Mouse (Mus musculus): Measurements from ENCODE around the gene Sin3a. TPM values are rescaled to one million over a fixed set of nuclear protein-coding genes. Genes with fewer than 3 reads are reported as not detected.

Sin3a gene
- polyA plus RNA-seq, 1 experiment: 83.3 TPM

GRCm38 (mm10) chr9:57072526-57072988 lies 717 bp downstream of the Sin3a start:
- H3K27me3 ChIP-seq (ENCODE audit: control insufficient read depth, insufficient read depth, low read length): no peaks in the 10 kb centered on the region
- no peak for TF ChIP-seq POLR2A (IDR thresholded peaks at IDR 0.05; ENCODE audit: low read depth, low read length)
- TF ChIP-seq CTCF (IDR thresholded peaks at IDR 0.05; ENCODE audit: extremely low read depth, insufficient read depth, insufficient read length, insufficient replicate concordance): no peak
- under 1% methylated on average over 39 of the region's 40 CpGs for WGBS
- H3K4me3 ChIP-seq (ENCODE audit: extremely low read depth, insufficient read depth, insufficient read length): peak overlapping the region; percentile 90
- H3K4me1 ChIP-seq (ENCODE audit: control insufficient read depth, insufficient read depth, insufficient read length): peaks cover 5% of the 10 kb centered on the region; the same call in 1 of the 2 replicates
- no peaks in the 10 kb centered on the region for H3K36me3 ChIP-seq (ENCODE audit: control insufficient read depth, insufficient read depth, low read length)
- no peak for DNase-seq (ENCODE audit: low read depth in 1 of 2, low spot score in 2 of 2)
- H3K27ac ChIP-seq (ENCODE audit: insufficient read depth, low read length): peak overlapping the region; percentile 97

- Histone ChIP-seq H3K27ac (ENCODE audit: insufficient read depth, low read length) (peak overlapping the region; percentile 97), H3K4me1 (ENCODE audit: control insufficient read depth, insufficient read depth, insufficient read length) (peaks cover 5% of the 10 kb centered on the region; the same call in 1 of the 2 replicates)
Measured at GRCm38 (mm10) chr9:57072989-57073789, 1.3 kb downstream of the Sin3a start.

GRCm38 (mm10) chr9:57073790-57074094 lies 1.9 kb downstream of the Sin3a start:
- Histone ChIP-seq H3K4me1 (ENCODE audit: control insufficient read depth, insufficient read depth, insufficient read length) (peaks cover 5% of the 10 kb centered on the region; the same call in 1 of the 2 replicates), H3K27me3 (ENCODE audit: control insufficient read depth, insufficient read depth, low read length) (no peaks in the 10 kb centered on the region), H3K27ac (ENCODE audit: insufficient read depth, low read length) (peak overlapping the region; percentile 86), H3K36me3 (ENCODE audit: control insufficient read depth, insufficient read depth, low read length) (no peaks in the 10 kb centered on the region), H3K4me3 (ENCODE audit: extremely low read depth, insufficient read depth, insufficient read length) (peak overlapping the region; percentile 62)
- no peak for DNase-seq (ENCODE audit: low read depth in 1 of 2, low spot score in 2 of 2)
- WGBS: under 1% methylated on average over 15 of the region's 15 CpGs
- no peak for TF ChIP-seq CTCF (IDR thresholded peaks at IDR 0.05; ENCODE audit: extremely low read depth, insufficient read depth, insufficient read length, insufficient replicate concordance)
- TF ChIP-seq POLR2A (IDR thresholded peaks at IDR 0.05; ENCODE audit: low read depth, low read length): peak; percentile 52

More at GRCm38 (mm10) chr9:57072989-57073789, 1.3 kb downstream of the Sin3a start:
- no peaks in the 10 kb centered on the region for H3K36me3 ChIP-seq (ENCODE audit: control insufficient read depth, insufficient read depth, low read length)
- DNase-seq (ENCODE audit: low read depth in 1 of 2, low spot score in 2 of 2): peak; percentile 95 to 100
- TF ChIP-seq CTCF (IDR thresholded peaks at IDR 0.05; ENCODE audit: extremely low read depth, insufficient read depth, insufficient read length, insufficient replicate concordance) (peak; percentile 5; the same call in 1 of the 2 replicates), POLR2A (IDR thresholded peaks at IDR 0.05; ENCODE audit: low read depth, low read length) (no peak)
- peak overlapping the region; percentile 90 for H3K4me3 ChIP-seq (ENCODE audit: extremely low read depth, insufficient read depth, insufficient read length)
- no peaks in the 10 kb centered on the region for H3K27me3 ChIP-seq (ENCODE audit: control insufficient read depth, insufficient read depth, low read length)
- WGBS: under 1% methylated on average over 54 of the region's 54 CpGs

- peak overlapping the region; percentile 86 for H3K27ac ChIP-seq (ENCODE audit: insufficient read depth, low read length)
- peak in 1 of 2 experiments; percentile 13 for DNase-seq (ENCODE audit: low read depth in 1 of 2, low spot score in 2 of 2)
- WGBS: 6% methylated on average over 21 of the region's 21 CpGs
- H3K27me3 ChIP-seq (ENCODE audit: control insufficient read depth, insufficient read depth, low read length): no peaks in the 10 kb centered on the region
- no peak for TF ChIP-seq POLR2A (IDR thresholded peaks at IDR 0.05; ENCODE audit: low read depth, low read length)
- TF ChIP-seq CTCF (IDR thresholded peaks at IDR 0.05; ENCODE audit: extremely low read depth, insufficient read depth, insufficient read length, insufficient replicate concordance): no peak
- peaks cover 5% of the 10 kb centered on the region; the same call in 1 of the 2 replicates for H3K4me1 ChIP-seq (ENCODE audit: control insufficient read depth, insufficient read depth, insufficient read length)
- H3K4me3 ChIP-seq (ENCODE audit: extremely low read depth, insufficient read depth, insufficient read length): peak overlapping the region; percentile 62
- no peaks in the 10 kb centered on the region for H3K36me3 ChIP-seq (ENCODE audit: control insufficient read depth, insufficient read depth, low read length)
Measured at GRCm38 (mm10) chr9:57074171-57074821, 2.5 kb downstream of the Sin3a start.

- Histone ChIP-seq H3K27ac (ENCODE audit: insufficient read depth, low read length) (peak overlapping the region; percentile 85), H3K4me1 (ENCODE audit: control insufficient read depth, insufficient read depth, insufficient read length) (peaks cover 5% of the 10 kb centered on the region; the same call in 1 of the 2 replicates), H3K27me3 (ENCODE audit: control insufficient read depth, insufficient read depth, low read length) (no peaks in the 10 kb centered on the region), H3K4me3 (ENCODE audit: extremely low read depth, insufficient read depth, insufficient read length) (peak overlapping the region; percentile 57), H3K36me3 (ENCODE audit: control insufficient read depth, insufficient read depth, low read length) (no peaks in the 10 kb centered on the region)
- WGBS: 9% methylated on average over 17 of the region's 17 CpGs
- DNase-seq (ENCODE audit: low read depth in 1 of 2, low spot score in 2 of 2): peak; percentile 63 to 67
- no peak for TF ChIP-seq CTCF (IDR thresholded peaks at IDR 0.05; ENCODE audit: extremely low read depth, insufficient read depth, insufficient read length, insufficient replicate concordance)
- no peak for TF ChIP-seq POLR2A (IDR thresholded peaks at IDR 0.05; ENCODE audit: low read depth, low read length)
Measured at GRCm38 (mm10) chr9:57074822-57075603, 3.2 kb downstream of the Sin3a start.

- Histone ChIP-seq H3K27me3 (ENCODE audit: control insufficient read depth, insufficient read depth, low read length) (no peaks in the 10 kb centered on the region), H3K27ac (ENCODE audit: insufficient read depth, low read length) (peak overlapping the region; percentile 85), H3K4me1 (ENCODE audit: control insufficient read depth, insufficient read depth, insufficient read length) (peaks cover 5% of the 10 kb centered on the region; the same call in 1 of the 2 replicates), H3K4me3 (ENCODE audit: extremely low read depth, insufficient read depth, insufficient read length) (peak overlapping the region; percentile 91), H3K36me3 (ENCODE audit: control insufficient read depth, insufficient read depth, low read length) (no peaks in the 10 kb centered on the region)
- DNase-seq (ENCODE audit: low read depth in 1 of 2, low spot score in 2 of 2): peak; percentile 99
- WGBS: under 1% methylated on average over 43 of the region's 43 CpGs
- TF ChIP-seq CTCF (IDR thresholded peaks at IDR 0.05; ENCODE audit: extremely low read depth, insufficient read depth, insufficient read length, insufficient replicate concordance) (no peak), POLR2A (IDR thresholded peaks at IDR 0.05; ENCODE audit: low read depth, low read length) (peak; percentile 19)
Measured at GRCm38 (mm10) chr9:57075681-57076381, 4.0 kb downstream of the Sin3a start.

Data from spleen, adult 2 months (tissue).